Mouse (Mus musculus) erythroid progenitor cell, adult 5-6 weeks (primary cell): ENCODE measurements around the gene Hcn1. TPM values are rescaled to one million over a fixed set of nuclear protein-coding genes. Genes with fewer than 3 reads are reported as not detected.

ENCODE experiments used
- ATAC-seq: replicated peaks from 2 replicates; pipeline ENCODE4 v1.8.0; 2016; ENCODE audit warnings: moderate number of reproducible peaks, mild to moderate bottlenecking, moderate TSS enrichment, inconsistent platforms; ENCODE audit not compliant: poor library complexity, low FRiP score, severe bottlenecking
- total RNA-seq, 2 experiments: library from RNA; stranded (forward) in 1 of 2; stranded (reverse) in 1 of 2; fragments of 150-400 nt in 1 of 2; fragments of 186-747, 209-891 nt in 1 of 2; gene quantifications; 2 replicates each; pipeline versions ENCODE4 v1.2.3 to v1.2.4; 2015 to 2017; ENCODE audit warnings: low replicate concordance in 2 of 2

Hcn1 gene
- total RNA-seq (2015; ENCODE audit: low replicate concordance): not detected in 2 replicates
- not detected in 2 replicates for total RNA-seq (2017; ENCODE audit: low replicate concordance)

GRCm38 (mm10) chr13:117602181-117602580 is at the start of gene Hcn1:
Hcn1 (plus strand) TSS chr13:117602320.
- peak; percentile 59; the same call in 1 of the 2 replicates for ATAC-seq

DNA sequence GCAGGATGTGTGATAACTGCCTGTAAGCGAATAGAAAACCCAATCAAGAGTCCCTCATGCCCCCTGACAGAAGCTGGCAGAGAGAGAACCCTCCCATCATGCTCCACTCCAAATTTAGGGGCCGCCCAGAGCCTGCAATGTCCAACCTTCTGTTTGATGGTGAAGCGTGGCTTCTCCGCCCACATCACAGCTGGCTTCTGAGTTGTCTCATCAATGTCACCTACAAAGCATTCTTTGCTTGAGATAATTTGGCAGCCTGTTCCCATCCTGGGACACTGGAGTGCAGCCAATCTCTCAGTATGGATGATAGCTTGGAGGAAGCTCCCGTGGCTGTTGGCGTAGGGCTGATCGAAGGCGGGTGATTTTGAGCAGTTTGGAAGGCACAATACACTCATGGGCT is 34.9 kb upstream of the Hcn1 start:
- ATAC-seq: no peak

- ATAC-seq: no peak
Measured at GRCm38 (mm10) chr13:117571747-117572146, 30.4 kb upstream of the Hcn1 start.

DNA sequence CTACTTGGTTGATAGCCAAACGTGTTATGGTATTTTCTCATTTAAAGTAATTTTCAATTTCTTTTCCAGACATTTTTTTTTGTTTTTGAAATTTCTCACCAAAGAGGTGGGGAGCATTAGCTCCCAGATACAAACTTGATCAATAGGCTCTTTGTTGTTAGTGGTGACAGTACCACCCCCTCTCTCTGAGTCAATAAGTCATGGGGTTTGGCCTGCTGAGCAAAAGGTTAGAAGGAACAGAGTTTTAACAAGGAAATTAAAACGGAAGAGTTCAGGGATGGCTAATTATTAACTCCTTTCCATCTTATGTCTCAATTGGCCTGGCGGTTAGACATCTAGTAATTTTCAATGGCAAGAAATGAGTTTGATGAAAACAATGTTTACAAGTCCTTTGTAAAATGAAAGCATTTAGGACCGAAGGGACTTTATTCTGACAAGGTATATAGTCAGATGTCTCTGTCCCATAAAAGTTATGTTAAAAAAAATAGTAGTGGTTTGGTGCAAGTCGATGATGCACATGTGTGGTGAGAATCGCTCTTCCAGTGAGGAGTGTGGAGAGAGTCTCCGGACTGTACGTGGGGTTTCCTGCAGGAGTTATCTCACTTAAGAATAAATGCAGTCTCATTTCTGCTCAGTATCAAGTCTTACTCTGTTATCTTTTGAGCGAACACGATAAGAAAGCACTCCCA is 7.5 kb upstream of the Hcn1 start:
- ATAC-seq: no peak

DNA sequence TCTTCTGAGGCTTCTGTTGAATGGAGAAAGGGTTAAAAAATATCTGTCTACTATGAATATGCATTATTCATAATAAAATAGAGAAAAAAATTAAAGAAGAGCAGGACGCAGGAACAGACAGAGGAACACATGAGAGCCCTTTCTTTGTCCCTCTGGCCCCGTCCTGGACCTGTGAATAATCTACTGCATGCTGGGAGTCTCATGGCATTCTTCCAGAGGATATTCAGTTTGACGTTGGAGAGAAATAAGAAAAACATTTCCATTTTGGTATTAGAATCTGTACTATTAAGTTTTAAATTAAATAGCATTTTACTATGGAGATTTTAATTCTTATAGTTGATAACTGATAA is 7.0 kb upstream of the Hcn1 start:
- no peak for ATAC-seq

- ATAC-seq: no peak
Measured at GRCm38 (mm10) chr13:117601331-117601965, 672 bp upstream of the Hcn1 start.

DNA sequence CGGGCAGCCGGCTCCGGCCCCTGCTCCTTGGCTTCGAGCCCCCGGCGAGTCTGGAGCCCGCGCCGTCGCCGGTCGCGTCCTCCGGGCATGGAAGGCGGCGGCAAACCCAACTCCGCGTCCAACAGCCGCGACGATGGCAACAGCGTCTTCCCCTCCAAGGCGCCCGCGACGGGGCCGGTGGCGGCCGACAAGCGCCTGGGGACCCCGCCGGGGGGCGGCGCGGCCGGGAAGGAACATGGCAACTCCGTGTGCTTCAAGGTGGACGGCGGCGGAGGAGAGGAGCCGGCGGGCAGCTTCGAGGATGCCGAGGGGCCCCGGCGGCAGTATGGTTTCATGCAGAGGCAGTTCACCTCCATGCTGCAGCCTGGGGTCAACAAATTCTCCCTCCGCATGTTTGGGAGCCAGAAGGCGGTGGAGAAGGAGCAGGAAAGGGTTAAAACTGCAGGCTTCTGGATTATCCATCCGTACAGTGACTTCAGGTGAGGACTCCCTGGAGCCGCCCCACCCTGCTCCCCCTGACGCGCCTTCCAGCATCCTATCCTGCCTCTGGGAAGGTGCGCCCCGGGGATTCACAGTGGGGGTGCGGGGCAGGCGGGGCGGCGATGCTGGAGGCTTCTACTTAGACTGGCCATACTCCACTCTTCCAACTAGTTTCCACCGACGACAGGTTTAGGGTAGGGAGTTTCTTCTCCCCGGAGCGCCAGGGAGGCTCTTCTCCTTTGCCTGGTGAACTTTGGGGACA is 668 bp downstream of the Hcn1 start:
- ATAC-seq: no peak

DNA sequence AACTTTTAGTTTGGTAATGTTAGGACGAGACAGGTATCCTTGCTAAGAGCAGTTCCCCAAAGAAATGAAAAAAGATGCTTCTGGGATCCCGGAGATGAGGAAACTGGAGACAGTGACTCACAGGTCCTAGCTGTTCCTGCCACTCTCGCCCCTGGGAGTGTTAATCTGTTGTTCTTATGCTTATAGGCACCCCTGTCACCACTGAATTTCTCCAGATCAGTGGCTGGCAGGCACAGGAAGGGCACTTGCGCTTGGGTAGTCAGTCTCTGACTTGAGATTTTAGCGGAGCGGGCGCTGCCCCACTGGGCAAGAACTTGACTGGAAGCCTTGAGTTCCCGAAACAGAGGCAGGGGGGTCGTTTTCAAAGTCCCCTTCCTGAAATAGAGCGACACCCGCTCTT is 1.3 kb downstream of the Hcn1 start:
- no peak for ATAC-seq

GRCm38 (mm10) chr13:117604073-117604472 is 2.0 kb downstream of the Hcn1 start:
- no peak for ATAC-seq

- ATAC-seq: no peak
Measured at GRCm38 (mm10) chr13:117604971-117605750, 3.0 kb downstream of the Hcn1 start.

- ATAC-seq: no peak
Measured at GRCm38 (mm10) chr13:117611881-117612280, 9.8 kb downstream of the Hcn1 start.

GRCm38 (mm10) chr13:117619544-117619943 is 17.4 kb downstream of the Hcn1 start:
- no peak for ATAC-seq

GRCm38 (mm10) chr13:117657501-117657900 is 55.4 kb downstream of the Hcn1 start:
- ATAC-seq: no peak

- no peak for ATAC-seq
Measured at GRCm38 (mm10) chr13:117658414-117659175, 56.5 kb downstream of the Hcn1 start.

DNA sequence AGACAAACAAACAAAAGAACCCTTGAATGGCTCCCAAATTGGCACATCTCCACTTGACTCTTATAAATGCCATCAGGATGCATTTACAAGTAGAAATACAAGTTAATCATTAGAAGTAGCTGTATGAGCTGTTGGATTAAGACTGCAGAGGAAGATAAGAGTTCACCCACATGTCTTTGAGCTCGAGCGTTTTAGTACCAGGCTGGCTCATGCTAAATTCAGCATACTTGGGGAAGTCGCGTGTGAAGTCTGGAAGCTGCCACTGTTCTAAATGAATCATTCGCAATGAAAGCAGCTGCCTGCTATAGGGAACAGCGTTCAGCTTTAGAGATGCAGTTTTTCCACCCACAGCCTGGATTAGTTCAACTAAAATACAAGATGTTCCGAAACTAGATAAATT is 57.4 kb downstream of the Hcn1 start:
- no peak for ATAC-seq

GRCm38 (mm10) chr13:117662661-117663060 is 60.5 kb downstream of the Hcn1 start:
- no peak for ATAC-seq

GRCm38 (mm10) chr13:117669303-117669702 is 67.2 kb downstream of the Hcn1 start:
- ATAC-seq: no peak

GRCm38 (mm10) chr13:117671851-117672250 is 69.7 kb downstream of the Hcn1 start:
- no peak for ATAC-seq

DNA sequence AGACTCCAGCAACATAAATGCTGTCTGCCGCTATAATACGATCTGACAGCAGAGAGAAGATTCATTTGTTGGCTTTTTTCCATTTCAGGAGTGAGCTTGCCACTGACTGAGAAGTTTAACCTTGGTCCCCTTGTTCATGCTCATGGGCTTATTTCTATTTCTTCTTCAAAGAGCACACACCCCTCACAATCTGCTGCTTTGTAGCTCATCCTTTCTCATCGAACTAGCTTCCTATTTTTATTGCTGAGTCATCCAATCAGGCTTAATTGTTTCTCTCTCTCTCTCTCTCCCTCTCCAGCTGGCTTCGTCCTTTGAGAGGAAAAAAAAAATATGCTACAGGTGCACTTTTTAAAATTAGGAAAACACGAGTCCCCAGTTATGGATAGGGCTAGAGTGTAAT is 74.3 kb downstream of the Hcn1 start:
- ATAC-seq: no peak
